Mouse (Mus musculus) lung, adult 2 months (tissue): ENCODE results near the gene Rbm11.

Experiments used
- CTCF ChIP-seq: fragments of 200-500 bp; IDR thresholded peaks from 2 replicates; pipeline ENCODE4 v1.5.1; 2011; ENCODE audit warnings: mild to moderate bottlenecking, low read length, control low read depth; ENCODE audit not compliant: insufficient read depth
- POLR2A ChIP-seq: fragments of 200-500 bp; IDR thresholded peaks from 2 replicates; pipeline ENCODE4 v1.6.1; 2011; ENCODE audit warnings: low read depth, mild to moderate bottlenecking, control low read depth, low read length, borderline replicate concordance; ENCODE audit errors: extremely low read depth

- TF ChIP-seq CTCF (no peak), POLR2A (no peak)
Measured at GRCm38 (mm10) chr16:75612561-75612960, 19.9 kb downstream of the Rbm11 start.
